8 mouse cellular contexts compared by ENCODE assay signal in genomic region chr15:98772511-98773211, GRCm38 (mm10). TPM values are rescaled to one million over a fixed set of nuclear protein-coding genes. Genes with fewer than 3 reads are reported as not detected.
A peak's percentile ranks its signal among the peaks of the same experiment; 100 is the strongest.
DNase-seq lines count a peak whose midpoint lies in the region; ATAC-seq and TF ChIP-seq lines count a peak whose summit lies in the region.

No protein-coding gene starts in this region.

- H3K4me2 ChIP-seq in forebrain, embryonic 16.5 days (ENCODE audit: low read length): peak overlapping the region; percentile 53
- H3K4me2 ChIP-seq in limb, embryonic 14.5 days (replicated peaks; ENCODE audit: low read depth, low read length, severe bottlenecking): peak overlapping the region; percentile 42
- peak overlapping the region; percentile 43 for H3K4me2 ChIP-seq in midbrain, embryonic 15.5 days

- WGBS in forebrain, embryonic 16.5 days: 2% methylated on average over 36 of the region's 36 CpGs
- WGBS in limb, embryonic 14.5 days: 4% methylated on average over 36 of the region's 36 CpGs
- WGBS in midbrain, embryonic 15.5 days: 4% methylated on average over 36 of the region's 36 CpGs

- H3K9me3 ChIP-seq in G1E (replicated peaks): 0 out of 2 replicates have a peak, but pooled peaks cover 3% of the 10 kb centered on the region
- H3K9me3 ChIP-seq in forebrain, embryonic 16.5 days (ENCODE audit: control insufficient read depth, low read length): no peaks in the 10 kb centered on the region
- no peaks in the 10 kb centered on the region for H3K9me3 ChIP-seq in limb, embryonic 14.5 days (ENCODE audit: control insufficient read depth, low read length)
- H3K9me3 ChIP-seq in midbrain, embryonic 15.5 days: no peaks in the 10 kb centered on the region

- no peaks in the 10 kb centered on the region for H3K36me3 ChIP-seq in G1E (replicated peaks)
- H3K36me3 ChIP-seq in forebrain, embryonic 16.5 days (ENCODE audit: control insufficient read depth, insufficient read depth): no peaks in the 10 kb centered on the region
- H3K36me3 ChIP-seq in limb, embryonic 14.5 days (ENCODE audit: control insufficient read depth, insufficient read depth, low read length): no peaks in the 10 kb centered on the region
- H3K36me3 ChIP-seq in midbrain, embryonic 15.5 days (replicated peaks): no peaks in the 10 kb centered on the region

- H3K4me1 ChIP-seq in G1E (ENCODE audit: insufficient read depth, low read depth, low read length): peaks cover 35% of the 10 kb centered on the region
- H3K4me1 ChIP-seq in forebrain, embryonic 16.5 days (replicated peaks; ENCODE audit: control insufficient read depth, insufficient read depth, low read length): peaks cover 16% of the 10 kb centered on the region
- peaks cover 13% of the 10 kb centered on the region for H3K4me1 ChIP-seq in limb, embryonic 14.5 days (ENCODE audit: control insufficient read depth, insufficient read depth, low read length)
- H3K4me1 ChIP-seq in midbrain, embryonic 15.5 days: peaks cover 27% of the 10 kb centered on the region

- TF ChIP-seq CTCF in G1E (IDR thresholded peaks at IDR 0.05; ENCODE audit: low read depth, low read length): no peak

- DNase-seq in adrenal gland, postnatal 14 days: peak; percentile 47
- no peak for DNase-seq in adrenal gland, adult 8-10 months
- no peak for DNase-seq in G1E (ENCODE audit: low spot score)
- no peak for DNase-seq in limb, embryonic 14.5 days (ENCODE audit: low spot score)
- no peak for DNase-seq in adipocyte (ENCODE audit: low spot score)
- no peak for DNase-seq in layer of hippocampus, adult 11-12 months (ENCODE audit: low spot score)

- peak; percentile 49 for ATAC-seq in G1E (ENCODE audit: extremely low read depth, insufficient number of reproducible peaks, low FRiP score, poor library complexity, severe bottlenecking)
- ATAC-seq in forebrain, embryonic 16.5 days: no peak
- no peak for ATAC-seq in limb, embryonic 14.5 days (ENCODE audit: low FRiP score, low read depth)
- no peak for ATAC-seq in midbrain, embryonic 15.5 days (replicated peaks)

- H3K9ac ChIP-seq in forebrain, embryonic 16.5 days (replicated peaks; ENCODE audit: low read depth, low read length): peak overlapping the region; percentile 23; the same call in 1 of the 2 replicates
- peak overlapping the region; percentile 0; the same call in 1 of the 2 replicates for H3K9ac ChIP-seq in limb, embryonic 14.5 days (ENCODE audit: low read depth, low read length, severe bottlenecking)
- H3K9ac ChIP-seq in midbrain, embryonic 15.5 days: 0 out of 2 replicates have a peak overlapping the region, but pooled peaks have one; percentile 21

- TF ChIP-seq POLR2A in limb, embryonic 14.5 days (IDR thresholded peaks at IDR 0.05; ENCODE audit: borderline replicate concordance, extremely low read depth, insufficient read depth, insufficient read length): no peak

- no peak overlapping the region for H3K27ac ChIP-seq in forebrain, embryonic 16.5 days (ENCODE audit: low read length)
- H3K27ac ChIP-seq in limb, embryonic 14.5 days (replicated peaks; ENCODE audit: low read depth, low read length): no peak overlapping the region
- no peak overlapping the region for H3K27ac ChIP-seq in midbrain, embryonic 15.5 days

- peak overlapping the region; percentile 65; the same call in 1 of the 2 replicates for H3K4me3 ChIP-seq in G1E (ENCODE audit: low read depth, low read length)
- peak overlapping the region; percentile 35 for H3K4me3 ChIP-seq in forebrain, embryonic 16.5 days (replicated peaks; ENCODE audit: low read length)
- H3K4me3 ChIP-seq in limb, embryonic 14.5 days (replicated peaks; ENCODE audit: low read length): peak overlapping the region; percentile 23
- H3K4me3 ChIP-seq in midbrain, embryonic 15.5 days: peak overlapping the region; percentile 25

- H3K27me3 ChIP-seq in G1E (ENCODE audit: insufficient read depth, low read length): peaks cover 73% of the 10 kb centered on the region
- H3K27me3 ChIP-seq in forebrain, embryonic 16.5 days (replicated peaks; ENCODE audit: control insufficient read depth, insufficient read depth, low read length): peaks cover 72% of the 10 kb centered on the region
- H3K27me3 ChIP-seq in limb, embryonic 14.5 days (ENCODE audit: control insufficient read depth, insufficient read depth, low read length): peaks cover 70% of the 10 kb centered on the region
- peaks cover 95% of the 10 kb centered on the region for H3K27me3 ChIP-seq in midbrain, embryonic 15.5 days (replicated peaks)

RNA-seq across cellular contexts. Expression of gene Wnt10b, which starts 5.3 kb away (rescaled TPM):
- total RNA-seq in adrenal gland, postnatal 14 days (2021): 0.48 and 0.79 TPM in 2 replicates
- total RNA-seq in adrenal gland, adult 8-10 months (2022): 10 to 100 TPM in 1 of 4 experiments, 1 to 10 TPM in 1, under 1 TPM in 2; 0.49 to 12.9 (median 5.0) TPM
- total RNA-seq in G1E (2014; fragmentation: Nextera tagmentation) (not detected in 2 replicates), G1E (2017) (0.27 TPM in 1 of 2 replicates, not detected in the other)
- polyA plus RNA-seq in G1E (2012): 0.05 and 0.09 TPM in 2 replicates
- not detected in 2 replicates for polyA plus RNA-seq in forebrain, embryonic 16.5 days (2015; fragmentation: Nextera tagmentation; extraction: Ambion mirVana)
- polyA plus RNA-seq in limb, embryonic 14.5 days (2012; rRNA removed): 13.7 and 14.9 TPM in 2 replicates
- polyA plus RNA-seq in limb, embryonic 14.5 days (2014; fragmentation: Nextera tagmentation; extraction: Ambion mirVana): 6.3 and 7.4 TPM in 2 replicates
- polyA plus RNA-seq in midbrain, embryonic 15.5 days (2015; fragmentation: Nextera tagmentation; extraction: Ambion mirVana): 0.17 TPM in 1 of 2 replicates, not detected in the other

RNA-seq across cellular contexts. Expression of gene Arf3, which starts 9.6 kb away (rescaled TPM):
- total RNA-seq in adrenal gland, postnatal 14 days (2021): 98.5 and 104 TPM in 2 replicates
- 100 to 1,000 TPM; 153 to 163 (median 159) TPM for total RNA-seq in adrenal gland, adult 8-10 months (2022)
- total RNA-seq in G1E (2014; fragmentation: Nextera tagmentation): 60.9 and 65.0 TPM in 2 replicates
- 37.9 and 41.6 TPM in 2 replicates for total RNA-seq in G1E (2017)
- 55.4 and 58.2 TPM in 2 replicates for polyA plus RNA-seq in G1E (2012)
- 82.6 and 99.9 TPM in 2 replicates for polyA plus RNA-seq in forebrain, embryonic 16.5 days (2015; fragmentation: Nextera tagmentation; extraction: Ambion mirVana)
- polyA plus RNA-seq in limb, embryonic 14.5 days (2012; rRNA removed): 75.0 and 96.4 TPM in 2 replicates
- polyA plus RNA-seq in limb, embryonic 14.5 days (2014; fragmentation: Nextera tagmentation; extraction: Ambion mirVana): 37.4 and 39.6 TPM in 2 replicates
- polyA plus RNA-seq in midbrain, embryonic 15.5 days (2015; fragmentation: Nextera tagmentation; extraction: Ambion mirVana): 103 and 106 TPM in 2 replicates

RNA-seq across cellular contexts. Expression of gene Wnt1, which starts 17.0 kb away (rescaled TPM):
- not detected in 2 replicates for total RNA-seq in adrenal gland, postnatal 14 days (2021)
- total RNA-seq in adrenal gland, adult 8-10 months (2022): not detected
- total RNA-seq in G1E (2014; fragmentation: Nextera tagmentation) (not detected in 2 replicates), G1E (2017) (not detected in 2 replicates)
- not detected in 2 replicates for polyA plus RNA-seq in G1E (2012)
- polyA plus RNA-seq in forebrain, embryonic 16.5 days (2015; fragmentation: Nextera tagmentation; extraction: Ambion mirVana): 0.10 and 0.42 TPM in 2 replicates
- not detected in 2 replicates for polyA plus RNA-seq in limb, embryonic 14.5 days (2012; rRNA removed)
- 0.08 TPM in 1 of 2 replicates, not detected in the other for polyA plus RNA-seq in limb, embryonic 14.5 days (2014; fragmentation: Nextera tagmentation; extraction: Ambion mirVana)
- polyA plus RNA-seq in midbrain, embryonic 15.5 days (2015; fragmentation: Nextera tagmentation; extraction: Ambion mirVana): 2.0 and 2.9 TPM in 2 replicates

RNA-seq across cellular contexts. Expression of gene Ddn, which starts 36.6 kb away (rescaled TPM):
- total RNA-seq in adrenal gland, postnatal 14 days (2021): 0.11 TPM in 1 of 2 replicates, not detected in the other
- 1 to 10 TPM in 1 of 4 experiments, under 1 TPM in 3; 0.29 to 1.1 (median 0.61) TPM for total RNA-seq in adrenal gland, adult 8-10 months (2022)
- total RNA-seq in G1E (2014; fragmentation: Nextera tagmentation) (not detected in 2 replicates), G1E (2017) (0.17 and 0.22 TPM in 2 replicates)
- 0.07 and 0.08 TPM in 2 replicates for polyA plus RNA-seq in G1E (2012)
- 0.46 and 0.58 TPM in 2 replicates for polyA plus RNA-seq in forebrain, embryonic 16.5 days (2015; fragmentation: Nextera tagmentation; extraction: Ambion mirVana)
- polyA plus RNA-seq in limb, embryonic 14.5 days (2012; rRNA removed): 0.44 and 0.59 TPM in 2 replicates
- 0.14 TPM in 1 of 2 replicates, not detected in the other for polyA plus RNA-seq in limb, embryonic 14.5 days (2014; fragmentation: Nextera tagmentation; extraction: Ambion mirVana)
- 0.52 and 0.81 TPM in 2 replicates for polyA plus RNA-seq in midbrain, embryonic 15.5 days (2015; fragmentation: Nextera tagmentation; extraction: Ambion mirVana)

RNA-seq across cellular contexts. Expression of gene Fkbp11, which starts 44.7 kb away (rescaled TPM):
- 7.2 and 7.7 TPM in 2 replicates for total RNA-seq in adrenal gland, postnatal 14 days (2021)
- 10 to 100 TPM in 1 of 4 experiments, 1 to 10 TPM in 3; 7.1 to 14.4 (median 9.8) TPM for total RNA-seq in adrenal gland, adult 8-10 months (2022)
- total RNA-seq in G1E (2014; fragmentation: Nextera tagmentation) (11.5 and 14.1 TPM in 2 replicates), G1E (2017) (6.2 and 6.7 TPM in 2 replicates)
- 20.2 and 23.8 TPM in 2 replicates for polyA plus RNA-seq in G1E (2012)
- 3.7 and 5.7 TPM in 2 replicates for polyA plus RNA-seq in forebrain, embryonic 16.5 days (2015; fragmentation: Nextera tagmentation; extraction: Ambion mirVana)
- 58.9 and 90.9 TPM in 2 replicates for polyA plus RNA-seq in limb, embryonic 14.5 days (2012; rRNA removed)
- 74.4 and 82.7 TPM in 2 replicates for polyA plus RNA-seq in limb, embryonic 14.5 days (2014; fragmentation: Nextera tagmentation; extraction: Ambion mirVana)
- 3.8 and 4.6 TPM in 2 replicates for polyA plus RNA-seq in midbrain, embryonic 15.5 days (2015; fragmentation: Nextera tagmentation; extraction: Ambion mirVana)
